Mouse (Mus musculus) layer of hippocampus, postnatal 10 days (tissue): ENCODE measurements at regions not wholly inside any gene's neighbourhood (a gene's known extent, or its start where the extent isn't known, plus 50 kb on each side); places are given as distances from the start of the nearest gene placed in this dataset.
"Not testable (repeated sequence)": the region's sequence is repeated elsewhere in the genome, so short reads cannot be mapped to it uniquely, and the experiment has no call there.

ENCODE experiments used
- DNase-seq, 2 experiments: peaks; one replicate each; pipeline ENCODE4 v3.0.0; 2021; ENCODE audit warnings: low spot score in 2 of 2

DNA sequence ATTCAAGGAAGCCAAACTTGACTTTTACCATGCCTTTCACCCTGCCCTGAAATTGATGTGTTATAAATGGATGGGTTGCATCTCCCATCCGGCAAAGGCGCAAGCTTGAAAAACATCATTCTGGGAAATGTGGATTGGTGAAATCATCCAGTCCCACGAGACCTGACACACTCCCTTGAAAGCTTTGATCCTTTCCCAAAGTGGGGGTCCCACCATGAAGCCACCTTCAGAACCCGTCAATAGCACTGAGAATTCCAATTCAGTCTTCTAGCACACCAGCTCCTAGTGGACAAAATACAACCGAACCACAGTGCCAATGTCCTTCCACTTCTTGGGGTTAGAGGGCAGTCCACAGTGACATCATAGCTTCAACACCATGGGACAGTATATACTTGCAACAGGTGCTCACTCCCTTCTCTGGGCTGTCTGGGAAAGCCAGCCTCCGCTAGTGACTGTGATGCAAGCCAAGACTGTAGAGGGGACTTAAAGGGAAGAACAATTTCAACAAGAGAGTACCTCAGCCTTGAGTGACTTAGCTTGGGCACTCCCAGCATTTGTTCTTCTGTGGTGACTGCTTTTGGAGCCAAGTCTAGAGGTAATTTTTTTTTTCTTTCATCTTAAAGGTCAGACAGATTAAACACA, 126.6 kb upstream of the Gmds start:
- no peak for DNase-seq

DNA sequence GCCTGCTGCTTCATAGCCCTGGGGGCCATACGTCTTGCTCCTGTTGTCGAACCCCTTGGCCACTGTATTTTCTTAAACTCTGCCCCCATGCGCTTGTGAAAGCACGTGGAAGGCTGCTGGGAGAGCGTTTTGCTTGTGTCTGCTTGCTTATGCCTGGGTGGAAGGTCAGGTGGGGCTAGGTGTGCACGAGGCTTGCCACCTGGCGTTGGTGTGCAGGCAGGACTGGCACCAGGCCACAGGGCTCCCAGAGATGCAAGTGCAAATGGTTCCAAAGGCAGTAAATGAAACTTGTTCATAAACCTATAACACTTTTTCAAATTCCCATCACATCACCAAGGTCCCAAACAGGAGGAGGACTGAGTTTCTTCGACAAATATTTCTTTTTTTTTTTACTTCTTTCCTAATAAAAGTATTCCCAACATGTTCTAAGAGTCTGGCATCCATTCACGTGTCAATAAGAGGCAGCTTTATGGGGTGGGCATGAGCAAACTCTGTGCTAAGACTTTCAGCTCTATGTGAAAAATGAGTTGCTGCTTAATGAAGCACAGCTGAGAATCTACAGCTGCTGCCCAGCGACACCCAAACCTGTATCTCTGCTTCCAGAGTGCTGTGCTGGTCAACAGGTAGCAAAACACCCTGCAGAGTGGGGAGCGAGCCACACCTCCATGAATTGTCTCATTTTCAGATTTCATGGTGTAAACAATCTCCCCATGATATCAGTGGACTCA, 116.0 kb upstream of the Gmds start:
- no peak for DNase-seq

DNA sequence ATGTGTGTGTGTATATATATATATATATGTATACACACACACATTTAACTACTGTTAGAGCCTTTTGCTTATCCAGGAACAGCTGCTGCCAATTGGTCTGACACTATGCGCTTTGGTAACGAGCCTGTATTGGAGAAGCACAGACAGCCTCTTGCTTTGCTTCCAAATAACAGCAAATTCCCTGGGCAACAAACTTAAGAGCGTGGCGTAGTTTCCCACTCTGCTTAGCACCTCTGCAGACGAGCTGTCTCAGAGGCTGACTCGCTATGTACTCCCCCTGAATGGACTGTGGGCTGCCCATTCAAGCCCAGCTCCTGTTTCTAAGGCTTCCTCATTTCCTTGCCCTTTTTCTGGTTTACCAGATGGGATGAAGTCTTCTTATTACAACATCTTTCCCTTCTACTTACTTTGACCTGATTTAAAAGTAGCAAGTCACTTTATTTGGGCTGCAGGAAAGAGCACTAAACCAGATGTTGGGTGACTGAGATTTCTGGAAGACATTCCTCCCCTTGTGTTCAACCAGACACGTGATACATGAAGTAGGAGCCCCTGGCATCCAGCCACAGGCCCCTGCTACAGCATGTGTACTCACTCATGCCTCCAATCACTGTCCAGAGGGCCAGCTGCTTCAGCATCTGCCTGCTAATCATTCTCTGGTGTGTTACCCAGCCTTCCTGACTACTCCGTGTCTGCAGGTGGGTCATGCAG, 111.3 kb upstream of the Gmds start:
- DNase-seq = no peak

DNA sequence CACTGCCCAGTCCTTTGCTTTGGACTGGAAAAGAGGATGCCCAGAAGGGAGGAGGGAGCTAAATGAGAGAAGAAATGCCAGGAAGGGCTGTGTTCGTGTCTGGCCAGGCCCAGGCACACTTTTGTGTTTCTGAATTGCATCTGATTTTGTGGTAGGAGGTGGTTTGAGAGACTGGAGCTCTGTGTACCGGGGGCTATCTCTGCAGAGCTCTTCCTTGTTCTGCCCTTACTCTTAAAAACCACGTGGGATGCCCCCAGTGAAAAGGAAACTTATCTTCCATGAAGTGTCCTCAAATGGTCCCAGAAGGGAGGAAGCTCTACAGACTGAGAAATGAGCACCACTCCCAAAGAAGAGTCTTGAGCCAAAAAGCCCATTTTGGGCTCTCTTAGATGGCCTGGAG, 106.0 kb upstream of the Gmds start:
- no peak for DNase-seq

DNA sequence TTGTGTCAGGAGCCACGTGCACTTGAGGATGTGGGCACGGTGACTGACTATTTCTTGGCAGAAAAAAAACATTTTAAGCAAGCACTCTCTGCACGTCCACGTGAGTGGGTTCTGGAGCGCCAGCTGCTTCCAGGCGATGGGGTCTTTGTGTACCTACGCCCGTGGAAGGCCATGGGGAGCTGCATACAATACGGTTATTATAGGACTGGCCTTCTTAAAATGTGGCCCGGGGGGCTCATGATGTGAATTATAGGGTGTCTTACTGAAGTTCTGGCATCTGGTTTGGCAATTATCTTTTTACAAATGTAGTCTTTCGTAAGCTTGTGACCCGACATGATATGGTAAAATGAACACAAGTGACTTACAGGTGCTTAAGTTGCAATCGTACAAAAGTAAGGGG, 103.5 kb upstream of the Gmds start:
- no peak for DNase-seq

DNA sequence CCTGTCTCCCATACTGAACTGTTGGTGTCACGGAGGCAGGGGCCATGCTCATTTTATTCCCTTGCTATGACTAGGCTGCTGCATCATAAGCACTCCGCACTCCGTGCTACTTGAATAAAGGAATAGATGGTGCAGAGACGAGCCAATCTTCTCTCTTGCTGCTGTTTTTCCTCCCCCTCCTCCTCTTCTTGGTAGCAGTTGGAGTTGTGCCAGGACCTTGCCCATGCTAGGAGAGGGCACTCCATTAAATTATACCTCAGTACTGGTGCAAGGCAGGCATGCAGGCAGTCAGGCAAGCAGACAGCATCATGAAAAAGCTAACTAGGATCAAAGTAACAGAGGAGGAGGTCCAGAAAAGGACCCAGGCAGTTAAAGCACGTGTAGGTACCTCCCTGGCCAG, 96.6 kb upstream of the Gmds start:
- DNase-seq = no peak

DNA sequence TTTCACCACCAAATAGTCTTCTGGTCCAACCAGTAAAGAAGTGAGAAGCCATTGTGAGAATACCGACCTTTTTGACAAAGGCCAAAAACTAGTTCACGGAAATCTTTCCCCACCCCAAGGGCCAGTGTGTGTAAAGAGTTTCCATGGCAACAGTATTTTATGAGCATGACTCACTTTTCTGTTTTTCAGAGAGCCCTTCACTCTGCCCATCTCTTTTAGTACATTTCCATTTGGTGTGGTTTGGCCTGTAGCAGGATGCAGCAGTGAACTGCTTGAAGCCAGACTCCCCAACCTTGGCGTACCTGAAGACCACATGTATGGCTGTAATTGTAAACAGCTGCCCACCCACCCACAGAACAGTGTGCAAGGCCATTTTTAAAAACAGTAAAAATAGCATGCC, 89.9 kb upstream of the Gmds start:
- no peak for DNase-seq

DNA sequence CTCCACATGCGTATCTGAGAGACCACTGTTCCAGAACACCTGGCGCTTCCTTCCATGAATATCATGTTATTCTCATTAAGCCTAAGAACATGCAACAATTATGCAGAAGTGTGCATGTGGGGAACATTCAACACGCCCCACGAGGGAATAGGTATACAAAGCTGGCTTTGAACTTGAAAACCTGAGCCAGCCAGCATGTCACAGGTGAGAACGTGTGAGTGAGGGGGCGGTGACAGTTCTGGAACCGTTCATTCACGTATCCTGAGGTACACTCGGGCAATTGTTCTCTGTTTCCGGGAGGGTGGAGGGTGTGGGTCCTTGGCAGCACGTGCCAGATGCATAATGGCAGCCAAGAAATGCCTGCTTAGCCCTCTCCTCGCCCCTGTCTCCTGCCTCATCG, 88.4 kb upstream of the Gmds start:
- no peak for DNase-seq

DNA sequence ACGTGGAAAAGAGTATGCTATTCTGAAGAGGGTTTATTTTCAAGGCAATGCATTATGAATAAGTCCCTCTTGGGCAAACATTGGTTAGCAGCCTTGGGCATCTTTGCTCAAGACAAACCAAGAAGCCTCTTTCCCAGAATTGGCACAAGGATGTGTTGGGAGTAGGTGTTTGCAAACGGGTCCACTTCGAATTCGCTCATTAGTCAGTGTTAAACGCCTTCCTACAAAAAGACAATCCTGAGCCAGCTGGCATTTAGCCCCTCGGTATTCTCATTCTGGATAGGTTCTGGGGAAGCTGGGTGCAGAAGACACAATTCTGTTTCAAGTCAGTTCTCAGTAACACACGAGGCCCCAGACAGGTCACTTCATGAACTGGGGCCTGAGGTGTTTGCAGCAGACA, 87.7 kb upstream of the Gmds start:
- DNase-seq = peak; percentile 23 to 35

DNA sequence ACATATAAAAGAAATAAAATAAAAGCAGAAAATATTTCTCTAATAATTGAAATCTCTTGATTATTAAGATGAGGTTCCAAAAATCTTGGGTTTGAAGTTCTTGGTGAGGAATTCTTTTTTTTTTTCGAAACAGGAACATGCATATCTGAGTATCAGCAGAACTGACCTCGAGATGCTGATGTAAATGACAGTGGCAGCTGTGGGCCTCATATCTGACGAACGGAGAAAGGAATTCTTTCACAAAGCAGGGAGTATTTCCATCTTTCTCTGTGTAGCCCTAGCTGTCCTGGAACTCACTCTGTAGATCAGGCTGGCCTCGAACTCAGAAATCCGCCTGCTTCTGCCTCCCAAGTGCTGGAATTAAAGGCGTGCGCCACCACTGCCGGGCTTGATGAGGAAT, 86.0 kb upstream of the Gmds start:
- DNase-seq = not testable (repeated sequence)

DNA sequence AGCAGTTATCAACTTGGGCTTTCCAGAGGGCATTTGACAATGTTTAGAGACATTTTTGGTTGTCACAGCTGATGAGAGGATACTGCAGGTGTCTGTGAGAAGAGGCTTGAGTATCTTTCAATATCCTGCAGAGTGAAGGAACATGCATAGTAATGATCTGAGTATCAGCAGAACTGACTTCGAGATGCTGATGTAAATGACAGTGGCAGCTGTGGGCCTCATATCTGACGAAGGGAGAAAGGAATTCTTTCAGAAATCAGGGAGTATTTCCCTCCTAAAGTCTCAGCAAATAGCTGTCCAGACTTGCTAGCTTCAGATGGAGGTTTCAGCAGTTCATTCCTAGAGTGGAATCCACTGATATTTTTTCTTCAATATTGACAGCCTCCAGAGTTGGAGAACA, 83.9 kb upstream of the Gmds start:
- no peak for DNase-seq

DNA sequence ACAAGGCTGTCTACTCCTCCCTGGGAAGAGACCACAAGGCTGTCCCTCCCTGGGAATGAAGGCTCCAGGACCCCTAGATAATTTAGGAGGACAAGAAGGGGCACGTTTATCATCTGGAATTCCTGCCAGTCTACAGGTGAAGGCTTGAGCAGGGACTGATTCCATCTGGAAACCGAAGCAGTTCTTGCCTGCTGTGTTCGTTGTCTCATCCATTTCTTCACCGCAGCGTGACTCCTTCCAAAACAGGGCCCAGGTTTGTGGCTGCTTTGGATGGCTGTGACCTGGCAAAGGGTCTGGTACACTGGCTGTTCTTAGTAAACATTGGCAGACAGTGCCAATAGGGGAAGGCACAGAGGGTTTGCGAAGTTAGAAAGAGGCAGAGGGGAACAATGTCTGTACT, 80.8 kb upstream of the Gmds start:
- no peak for DNase-seq

DNA sequence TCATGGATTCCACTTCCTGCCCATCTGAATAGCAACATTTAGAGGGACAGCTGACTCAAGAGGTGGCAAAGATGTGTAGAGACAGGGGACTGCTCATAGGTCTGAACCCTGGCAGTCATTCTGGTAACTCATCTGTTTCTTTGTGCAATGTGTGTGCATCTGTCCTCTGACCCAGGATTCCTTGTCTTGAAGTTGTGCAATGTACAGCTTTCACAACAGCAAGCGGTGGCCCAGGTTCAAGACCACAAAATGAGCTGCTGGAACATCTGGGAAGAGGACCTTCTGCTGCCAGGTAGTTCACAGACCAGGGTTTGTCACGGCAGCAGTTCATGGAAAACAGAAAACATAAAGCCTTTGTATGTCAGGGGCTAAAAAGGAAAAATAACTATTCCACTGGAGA, 80.1 kb upstream of the Gmds start:
- DNase-seq = no peak

DNA sequence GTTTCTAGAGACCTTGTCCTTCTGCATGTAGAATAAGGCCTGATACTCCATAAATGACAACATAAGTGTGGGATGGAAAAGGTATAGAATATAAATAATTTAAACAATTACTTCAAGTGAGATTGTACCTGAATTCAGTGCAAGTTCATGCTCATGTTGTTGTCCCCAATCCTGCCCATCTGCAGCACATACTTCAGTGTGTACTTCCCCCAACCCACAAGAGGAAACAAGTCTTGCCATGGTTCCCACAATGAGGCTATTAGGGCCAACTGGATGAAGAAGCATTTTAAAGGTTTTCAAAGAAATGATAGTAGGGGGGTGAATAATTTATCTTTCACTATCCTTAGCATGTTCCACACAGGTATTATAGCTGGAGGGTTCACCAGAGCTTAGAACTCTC, 79.4 kb upstream of the Gmds start:
- DNase-seq = no peak

DNA sequence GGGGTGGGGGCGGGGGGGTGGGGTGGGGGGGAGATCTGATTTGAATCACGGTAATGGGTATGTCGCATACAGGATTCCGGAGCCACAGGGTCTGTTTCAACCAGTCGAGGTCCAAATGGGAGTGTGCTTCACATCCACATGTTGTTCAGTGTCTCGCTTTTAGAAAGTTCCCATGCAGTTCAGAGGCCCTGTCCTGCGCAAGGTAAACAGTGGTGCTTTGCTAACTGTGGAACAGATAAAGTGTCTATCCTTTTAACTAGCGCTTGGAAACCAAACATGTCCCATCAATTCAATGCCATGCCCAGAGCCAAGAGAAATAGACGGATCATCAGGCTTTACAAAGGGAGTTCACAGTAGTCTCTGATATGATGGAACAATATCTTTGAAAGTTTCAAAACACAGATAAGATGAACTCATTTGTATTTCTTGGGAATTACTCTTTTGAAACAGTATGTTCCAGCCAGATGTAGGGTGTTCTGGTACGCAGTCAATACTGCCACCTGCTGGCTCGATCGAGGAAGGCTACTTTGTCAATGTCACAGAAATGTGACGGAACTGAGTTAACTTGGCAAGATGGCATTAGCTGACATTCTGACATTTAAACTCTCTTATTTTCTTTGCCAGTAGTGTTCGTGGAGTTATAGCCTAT, 72.9 kb upstream of the Gmds start:
- DNase-seq = peak; percentile 75 to 77

DNA sequence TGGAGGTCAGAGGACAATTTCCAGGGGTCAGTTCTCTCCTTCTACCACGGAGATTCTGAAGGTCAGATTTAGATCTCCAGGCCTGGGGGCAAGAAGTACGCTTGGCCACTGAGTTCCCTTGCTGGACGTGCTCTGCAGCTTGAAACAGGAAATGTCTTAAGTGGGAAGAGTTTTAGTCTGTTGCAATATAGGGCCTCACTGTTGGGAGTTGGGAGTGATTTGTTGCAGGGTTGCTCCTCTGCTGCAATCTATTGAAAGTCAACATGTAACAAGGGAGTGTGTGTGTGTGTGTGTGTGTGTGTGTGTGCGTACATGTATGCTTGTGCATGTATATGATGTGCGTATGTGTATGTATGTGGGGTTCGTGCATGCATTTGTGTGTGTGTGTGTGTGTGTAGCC, 71.5 kb upstream of the Gmds start:
- no peak for DNase-seq

DNA sequence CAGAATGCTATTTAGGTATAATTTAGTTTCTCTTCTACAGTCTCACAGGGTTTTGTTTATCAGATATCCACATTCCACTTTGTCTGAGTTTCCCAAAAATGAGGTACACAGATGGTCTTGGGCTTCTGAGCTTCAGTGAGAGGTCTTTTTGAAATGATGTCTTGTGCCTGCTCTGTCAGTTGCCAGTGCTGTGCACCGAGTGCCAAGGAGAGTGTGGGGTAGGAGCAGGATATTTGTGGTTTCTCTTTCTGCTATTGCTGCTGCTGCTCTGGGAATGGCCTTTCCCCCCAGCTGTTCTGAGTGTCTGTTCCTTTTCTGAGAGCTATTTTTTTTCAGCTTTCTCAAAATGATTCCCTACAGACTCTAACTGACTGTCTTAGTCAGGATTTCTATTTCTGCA, 60.1 kb upstream of the Gmds start:
- no peak for DNase-seq
